Mouse (Mus musculus) kidney, postnatal 10 days (tissue): ENCODE results near the gene Braf.

Experiments
- DNase-seq: peaks from one replicate; pipeline ENCODE4 v3.0.0; 2021; ENCODE audit warnings: mixed read lengths

The Braf gene

DNA sequence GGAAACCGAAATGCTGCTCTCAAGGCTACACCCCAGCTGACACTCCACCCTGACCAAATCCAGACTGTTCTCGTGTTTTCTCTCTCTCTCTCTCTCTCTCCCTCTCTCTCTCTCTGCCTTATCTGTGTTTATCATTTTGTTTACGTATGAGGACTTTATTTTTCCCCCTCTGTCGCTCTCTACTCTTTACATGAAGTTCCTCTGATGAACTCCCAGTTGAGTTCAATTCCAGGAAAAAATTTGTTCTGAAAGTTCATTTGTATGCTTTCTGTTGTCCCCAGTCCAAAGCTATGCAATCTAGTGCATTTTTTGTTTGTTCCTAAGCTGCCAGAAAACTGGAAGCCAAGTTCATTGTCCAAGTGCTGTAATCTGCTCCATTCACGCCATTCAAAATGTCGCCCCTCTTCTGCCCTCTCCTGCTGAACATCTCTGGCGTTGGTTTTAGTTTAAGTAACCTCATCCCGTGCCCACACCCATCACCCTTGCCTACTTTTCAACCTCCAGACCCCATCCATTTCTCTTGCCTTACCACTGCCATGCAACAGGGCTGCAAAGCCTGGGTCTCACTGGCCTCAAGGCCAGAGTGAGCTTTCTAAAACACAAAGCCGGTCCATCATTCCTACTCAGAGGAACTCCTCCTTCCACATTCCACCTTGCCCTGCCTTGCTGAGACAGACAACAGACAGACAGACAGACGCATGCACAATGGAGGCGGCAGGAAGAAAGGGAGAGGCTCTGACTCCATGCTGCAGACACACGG is 170.2 kb downstream of the Braf start:
- no peak for DNase-seq
